Mouse (Mus musculus) spleen, adult 12 weeks (tissue): ENCODE data around the gene 2510039O18Rik.

Experiments used
- DNase-seq: peaks from one replicate; pipeline ENCODE4 v3.0.0; 2022; ENCODE audit warnings: low spot score

Gene 2510039O18Rik

DNA sequence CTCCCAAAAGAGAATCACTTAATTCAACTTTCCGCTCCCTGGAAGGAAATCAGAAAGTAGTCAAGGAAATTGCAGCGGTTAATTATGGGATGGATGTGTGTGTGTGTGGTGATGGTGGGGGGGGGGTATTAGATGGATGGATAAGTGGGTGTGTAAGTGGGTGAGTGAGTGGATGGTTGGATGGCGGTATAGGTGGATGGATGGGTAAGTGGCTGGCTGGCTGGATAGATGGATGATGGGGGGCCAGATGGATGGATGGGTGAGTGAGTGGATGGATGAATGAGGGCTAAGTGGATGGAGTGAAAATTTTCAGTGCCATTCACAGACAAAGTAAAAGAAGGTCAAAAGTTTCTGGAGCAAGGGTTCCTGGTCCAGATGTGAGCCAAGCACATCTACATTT, 3.7 kb upstream of the 2510039O18Rik start:
- DNase-seq = no peak

DNA sequence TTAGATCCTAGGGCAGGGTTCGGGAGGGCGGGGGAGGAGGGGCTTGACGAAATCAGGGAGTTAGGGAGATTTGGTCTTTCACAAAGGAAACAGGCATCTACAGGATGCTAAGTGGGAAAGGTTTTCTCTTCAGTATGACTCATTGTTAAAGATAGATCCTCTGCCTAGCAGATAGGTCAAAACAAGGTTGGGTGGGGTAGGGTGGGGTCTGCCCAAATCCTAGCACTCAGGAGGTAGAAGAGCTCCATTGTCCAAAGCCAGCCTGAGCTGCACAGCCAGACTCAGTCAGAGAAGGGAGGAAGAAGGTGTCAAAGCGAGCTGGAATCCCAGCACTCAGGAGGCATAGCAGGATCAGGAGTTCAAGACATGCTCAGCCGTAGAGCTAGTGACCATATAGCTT, 3.2 kb upstream of the 2510039O18Rik start:
- DNase-seq = no peak

DNA sequence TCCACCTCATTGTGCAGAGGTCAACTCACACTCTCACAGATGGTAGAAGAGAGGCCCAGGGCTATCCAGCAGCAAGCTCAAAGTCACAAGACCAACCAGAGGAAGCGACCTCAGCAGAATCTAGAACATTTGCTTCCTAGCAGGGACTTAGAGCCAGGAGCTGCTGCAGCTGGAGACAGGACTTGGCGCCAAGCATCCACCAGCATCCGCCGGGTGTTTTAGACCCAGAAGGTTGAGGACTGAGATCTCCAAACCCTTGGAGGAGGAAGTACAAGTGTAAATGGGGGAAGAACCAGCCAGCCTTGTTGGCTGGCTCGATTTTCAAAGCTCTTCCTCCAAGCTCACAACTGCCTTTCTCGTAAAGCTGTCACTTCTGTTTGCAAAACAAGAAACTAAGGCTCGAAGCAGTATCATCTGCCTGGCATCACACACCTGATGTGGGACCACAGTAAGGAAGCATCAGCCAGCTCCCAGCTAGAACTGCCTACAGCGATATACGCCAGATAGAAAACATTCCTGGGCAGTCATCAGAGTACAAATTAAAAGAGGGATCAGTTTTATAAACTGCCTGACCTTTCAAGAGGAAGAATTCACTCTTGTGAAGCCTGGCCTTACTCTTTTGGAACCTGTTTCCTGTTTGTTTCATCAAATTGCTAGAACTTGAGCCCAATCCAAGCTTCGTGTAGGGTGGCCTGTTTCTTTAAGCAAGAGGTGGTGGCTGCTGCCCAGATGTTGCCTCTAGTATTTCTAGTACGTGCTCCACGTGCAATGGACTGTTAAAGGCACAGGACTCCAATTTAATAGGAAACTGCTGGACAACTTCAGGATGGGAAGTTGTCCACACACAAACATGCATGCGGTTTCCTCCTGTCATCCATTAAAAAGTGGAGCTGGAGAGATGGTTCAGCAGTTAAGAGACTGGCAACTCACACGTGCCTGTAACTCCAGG, 2.3 kb upstream of the 2510039O18Rik start:
- DNase-seq = no peak

DNA sequence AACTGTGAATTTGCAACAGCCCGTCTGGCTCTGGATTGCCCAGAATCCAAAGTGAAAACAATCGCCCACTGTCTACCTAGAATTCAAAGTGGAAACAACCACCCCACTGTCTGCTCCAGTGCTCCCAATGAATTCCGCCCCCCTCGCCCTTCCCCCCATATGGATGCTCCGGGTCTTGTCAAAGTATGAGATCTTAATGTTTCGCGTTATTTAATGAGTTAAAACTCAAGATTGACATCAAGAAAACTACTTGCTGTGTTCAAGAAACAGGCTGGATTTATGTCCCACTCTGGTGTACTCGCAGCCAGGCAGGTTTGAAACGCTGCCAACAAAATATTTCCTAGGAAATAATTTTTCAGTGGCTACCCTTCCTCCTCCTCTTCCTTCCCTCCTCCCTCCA, 584 bp upstream of the 2510039O18Rik start:
- DNase-seq = no peak

DNA sequence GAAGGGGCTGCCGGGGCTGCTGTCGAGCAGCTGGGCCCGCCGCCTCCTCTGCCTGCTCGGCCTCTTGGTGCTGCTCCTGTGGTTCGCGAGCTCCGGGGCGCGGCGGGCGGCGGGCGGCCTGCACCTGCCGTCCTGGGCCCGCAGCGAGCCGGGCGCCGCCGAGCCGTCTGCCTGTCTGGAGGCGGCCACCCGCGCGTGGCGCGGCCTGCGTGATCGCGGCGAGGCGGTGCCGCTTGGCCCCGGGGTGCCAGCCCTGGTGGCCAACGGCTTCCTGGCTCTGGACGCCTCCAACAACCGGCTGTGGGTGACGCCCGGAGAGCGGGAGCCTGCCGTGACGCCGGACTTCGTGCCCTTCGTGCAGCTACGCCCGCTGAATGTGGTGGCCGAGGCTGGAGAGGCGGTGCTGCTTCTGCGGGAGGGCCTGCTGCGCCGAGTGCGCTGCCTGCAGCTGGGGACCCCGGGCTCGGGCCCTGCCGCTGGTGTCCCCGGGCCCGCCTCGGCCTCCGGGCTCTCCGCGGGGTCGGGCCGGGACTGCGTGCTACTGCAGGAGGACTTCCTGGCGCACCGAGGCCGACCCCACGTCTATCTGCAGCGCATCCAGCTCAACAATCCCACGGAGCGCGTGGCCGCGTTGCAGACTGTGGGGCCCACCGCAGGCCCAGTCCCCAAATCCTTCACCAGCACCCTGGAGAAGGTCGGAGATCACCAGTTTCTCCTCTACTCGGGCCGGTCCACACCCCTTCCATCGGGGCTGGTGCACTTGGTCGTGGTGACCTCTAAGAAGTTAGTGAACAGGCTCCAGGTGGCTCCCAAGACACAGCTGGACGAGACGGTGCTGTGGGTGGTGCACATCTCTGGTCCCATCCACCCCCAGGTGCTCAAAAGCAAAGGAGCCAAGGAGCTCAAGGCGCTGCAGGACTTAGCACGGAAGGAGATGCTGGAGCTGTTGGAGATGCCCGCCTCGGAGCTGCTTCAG, 638 bp downstream of the 2510039O18Rik start:
- peak; percentile 42 for DNase-seq

DNA sequence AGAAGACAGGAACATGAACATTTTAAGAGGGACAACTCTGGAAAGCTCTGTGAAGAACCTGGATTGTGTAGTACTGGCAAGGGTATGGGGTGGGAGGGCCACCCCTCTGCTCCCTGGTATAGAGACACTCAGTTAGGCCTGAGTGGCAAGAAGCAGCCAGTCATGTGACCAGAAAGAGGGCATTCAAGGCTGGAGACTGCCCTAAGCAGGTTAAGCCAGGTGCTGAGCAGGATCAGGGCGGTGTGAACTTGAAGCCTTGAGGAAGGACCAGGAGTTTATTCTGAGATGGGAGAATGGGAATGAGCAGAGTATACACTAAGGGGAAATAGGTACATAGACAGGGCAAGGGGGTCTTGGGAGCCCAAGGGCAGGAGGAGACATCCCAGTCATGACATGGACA, 2.3 kb downstream of the 2510039O18Rik start:
- DNase-seq = no peak

DNA sequence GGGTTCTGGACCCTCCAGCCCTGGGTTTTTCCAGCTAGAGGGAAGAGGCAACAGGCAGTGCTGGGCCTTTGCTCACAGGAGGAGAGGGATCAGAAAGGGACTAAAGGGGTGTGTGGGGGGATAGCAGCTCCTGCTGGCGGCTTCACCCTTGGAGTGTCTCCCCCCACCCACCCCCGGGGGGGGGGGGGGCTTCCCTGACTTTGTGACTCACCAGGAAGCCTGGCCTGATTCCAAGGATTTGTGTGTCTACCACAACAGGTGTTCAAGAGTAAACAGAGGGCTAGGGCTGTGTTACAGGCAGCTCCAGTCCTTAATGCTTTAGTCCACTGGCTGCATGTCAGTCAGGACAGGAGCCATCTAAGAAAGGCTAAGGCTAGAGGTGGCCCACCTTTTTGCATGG, 6.8 kb downstream of the 2510039O18Rik start:
- DNase-seq = no peak

DNA sequence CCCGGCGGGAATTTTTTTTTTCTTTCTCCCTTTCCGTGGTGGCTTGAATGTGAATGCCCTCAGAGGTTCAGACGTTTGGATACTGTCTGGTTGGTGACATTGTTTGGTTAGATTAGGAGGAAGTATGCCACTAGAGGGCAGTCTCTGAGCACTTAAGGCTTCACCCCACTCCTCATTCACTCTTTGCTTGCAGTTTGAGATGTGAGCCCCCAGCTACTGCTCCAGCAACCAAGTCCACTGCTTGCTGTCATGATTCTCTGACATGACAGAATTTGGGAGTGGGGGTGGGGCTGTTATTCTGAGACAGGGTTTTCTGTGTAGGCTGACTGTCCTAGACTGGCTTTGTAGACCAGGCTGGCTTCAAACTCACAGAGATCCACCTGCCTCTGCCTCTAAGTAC, 12.9 kb downstream of the 2510039O18Rik start:
- DNase-seq = no peak

DNA sequence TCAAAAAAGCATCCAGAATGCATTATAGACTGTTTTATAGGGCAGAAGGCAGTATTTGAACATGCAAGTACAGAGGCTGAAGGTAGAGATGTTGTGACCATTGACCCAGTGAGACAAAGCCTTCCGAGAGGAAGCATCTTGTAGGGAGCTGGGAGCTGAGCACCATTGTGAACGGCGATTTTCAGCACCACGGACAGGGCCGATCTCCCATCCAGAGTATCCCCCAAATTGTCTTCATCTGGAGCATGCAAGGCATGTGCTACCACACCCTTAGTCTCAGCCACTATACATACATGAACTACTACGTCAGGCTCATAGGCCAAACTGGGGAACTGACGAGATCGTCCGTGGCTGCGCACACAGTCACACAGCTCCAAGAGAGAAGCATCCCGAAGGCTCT, 16.4 kb downstream of the 2510039O18Rik start:
- no peak for DNase-seq

DNA sequence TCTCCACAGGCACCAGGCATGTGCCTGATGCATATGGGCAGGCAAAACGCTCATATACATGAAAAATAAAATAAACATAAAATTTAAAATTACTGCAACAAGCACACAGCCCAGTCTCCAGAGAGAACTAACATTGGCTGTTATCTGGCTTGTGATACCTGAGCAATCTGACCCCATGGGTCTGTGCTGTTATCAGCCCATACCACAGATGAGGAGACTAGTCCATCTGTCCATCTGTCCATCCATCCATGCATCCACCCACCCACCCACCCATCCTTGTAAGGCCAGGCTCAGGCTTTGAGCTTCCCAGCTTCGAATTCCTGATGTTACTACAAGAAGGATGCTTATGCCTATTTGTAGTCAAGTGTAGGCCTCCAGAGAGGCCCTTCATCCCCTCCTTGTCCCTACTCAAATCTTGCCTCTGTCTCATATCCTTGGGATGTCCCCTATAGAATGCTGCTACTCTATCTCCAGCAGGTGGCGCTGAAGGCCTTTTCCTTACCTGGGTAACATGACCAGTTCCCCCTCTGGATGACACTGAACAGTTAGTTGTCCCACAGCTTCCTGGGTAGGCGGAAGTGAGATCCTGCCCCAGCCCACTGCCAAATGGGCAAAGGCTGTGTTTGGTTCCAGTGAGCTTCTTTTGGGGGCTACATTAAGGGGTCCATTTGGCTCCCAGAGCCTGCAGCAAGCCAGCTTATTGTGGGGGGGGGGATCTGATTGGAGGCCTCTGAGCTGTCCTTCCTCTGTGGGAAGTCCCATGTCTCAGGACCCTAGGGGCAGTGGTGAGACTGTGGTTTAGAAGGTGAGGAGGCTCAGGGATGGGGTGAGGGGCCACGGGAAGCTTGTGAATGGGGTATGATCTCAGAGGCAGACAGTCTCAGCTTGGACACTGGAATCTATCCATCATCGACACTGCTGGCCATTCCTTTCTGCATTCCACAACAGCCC, 19.5 kb downstream of the 2510039O18Rik start:
- DNase-seq = no peak

DNA sequence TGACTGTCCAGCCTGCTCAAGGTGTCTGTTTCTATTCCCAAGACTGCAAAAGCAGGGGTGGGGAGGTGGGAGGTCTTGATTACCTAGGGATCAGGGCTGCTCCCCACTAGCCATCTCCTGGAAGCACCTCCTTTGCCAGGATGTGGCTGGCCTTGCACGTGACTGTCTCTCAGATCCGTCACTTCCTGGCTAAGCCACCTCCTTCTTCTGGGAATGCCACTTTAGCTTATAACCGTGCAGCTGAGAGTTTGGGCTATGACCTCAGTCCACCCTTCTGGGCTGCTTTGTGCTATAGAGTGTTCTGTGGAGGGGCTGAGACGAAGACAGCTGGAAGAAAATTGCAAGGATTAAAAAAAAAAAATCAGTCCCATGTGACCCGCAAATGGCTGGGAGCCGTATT, 22.1 kb downstream of the 2510039O18Rik start:
- DNase-seq = no peak

DNA sequence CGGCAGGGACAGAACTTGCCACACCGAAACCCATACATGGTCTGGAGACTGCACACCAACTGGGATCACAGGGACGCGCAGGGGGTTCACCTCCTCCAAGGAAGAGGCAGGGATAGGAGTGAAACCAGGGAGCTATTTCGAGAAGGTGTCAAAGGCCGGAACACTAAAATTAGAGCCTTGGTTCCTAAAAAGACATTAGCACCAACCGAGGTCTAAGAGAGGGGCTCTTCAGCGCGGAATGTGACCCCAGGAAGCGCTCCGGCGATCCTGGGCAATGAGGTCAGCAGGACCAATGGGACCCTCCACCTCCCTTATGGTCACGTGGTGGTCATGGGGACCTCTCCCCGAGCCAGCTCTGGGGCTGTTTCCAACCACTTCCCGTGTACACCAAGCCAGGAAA, 22.9 kb downstream of the 2510039O18Rik start:
- no peak for DNase-seq

DNA sequence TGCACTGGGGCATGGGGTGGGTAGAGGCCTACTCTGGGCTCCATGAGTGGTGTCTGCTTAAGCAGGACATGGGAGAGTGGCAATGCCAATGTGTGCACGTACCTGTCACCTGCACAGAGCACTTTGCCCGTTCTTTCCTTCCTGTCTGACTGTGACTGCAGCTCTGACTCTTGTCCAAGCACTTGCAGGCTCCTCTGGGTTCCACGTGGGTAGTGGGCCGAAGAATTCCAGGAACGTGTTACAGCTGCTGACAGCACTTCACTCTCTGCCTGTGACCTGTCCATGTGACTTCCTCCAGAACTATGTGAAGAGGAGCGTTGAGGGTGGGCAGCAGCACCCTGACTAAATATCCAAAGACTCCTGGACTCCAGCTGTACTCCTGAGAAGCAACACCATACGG, 25.0 kb downstream of the 2510039O18Rik start:
- DNase-seq = no peak

DNA sequence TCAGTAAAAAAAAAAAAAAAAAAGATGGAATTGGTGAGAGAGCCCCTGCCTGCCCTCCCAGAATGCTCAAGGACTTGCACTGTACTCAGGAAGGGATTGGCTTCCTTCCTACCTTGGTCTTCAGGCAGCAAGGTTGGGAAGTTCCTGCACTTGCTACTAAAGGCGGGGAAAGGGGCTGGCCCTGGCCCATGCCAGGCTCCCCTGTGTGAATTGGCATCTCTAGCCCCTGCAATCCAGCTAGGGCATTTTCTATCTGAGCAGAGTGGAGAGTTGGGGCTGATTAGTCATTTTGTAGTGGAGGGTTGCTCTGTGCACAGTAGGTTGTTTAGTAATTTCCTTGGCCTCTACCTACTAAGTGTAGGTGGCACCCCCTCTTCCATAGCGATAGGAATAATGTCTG, 28.1 kb downstream of the 2510039O18Rik start:
- no peak for DNase-seq

DNA sequence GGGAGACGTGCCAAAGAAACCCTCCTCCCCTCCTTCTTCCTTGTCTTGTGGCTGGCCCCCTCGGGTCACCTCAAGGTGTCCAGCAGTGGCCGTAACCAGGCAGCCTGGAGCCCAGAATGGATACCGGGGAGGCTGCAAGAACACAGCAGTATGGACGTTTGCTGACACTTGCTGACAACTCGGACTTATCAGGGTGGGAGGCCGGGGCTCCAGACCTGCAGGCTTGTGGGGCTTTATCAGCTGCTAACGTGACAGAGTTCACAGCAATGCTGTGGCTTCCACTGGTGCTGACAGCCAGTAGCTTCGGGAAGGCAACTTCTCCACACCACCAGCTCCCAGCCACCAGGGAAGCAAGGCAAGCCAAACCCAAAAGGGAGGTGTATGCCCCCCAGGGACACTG, 28.6 kb downstream of the 2510039O18Rik start:
- DNase-seq = no peak

DNA sequence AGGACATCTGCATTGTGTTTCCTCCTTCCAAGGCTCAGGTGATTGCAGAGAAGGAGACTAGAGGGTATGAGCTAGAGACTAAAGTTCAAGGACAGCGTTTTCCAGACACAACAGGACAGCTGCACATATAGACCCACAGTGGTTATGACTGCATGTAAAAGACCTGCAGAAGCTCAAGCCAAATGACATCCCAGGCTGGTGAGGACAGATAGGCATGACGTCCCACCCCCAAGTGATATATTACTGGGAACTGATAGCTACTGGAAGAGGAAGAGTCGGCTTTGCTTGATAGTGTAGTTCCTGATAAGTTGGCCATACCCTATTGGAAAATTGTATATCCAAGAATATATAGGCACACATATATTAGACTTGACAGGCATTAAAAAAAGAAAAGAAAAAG, 35.5 kb downstream of the 2510039O18Rik start:
- DNase-seq = no peak

DNA sequence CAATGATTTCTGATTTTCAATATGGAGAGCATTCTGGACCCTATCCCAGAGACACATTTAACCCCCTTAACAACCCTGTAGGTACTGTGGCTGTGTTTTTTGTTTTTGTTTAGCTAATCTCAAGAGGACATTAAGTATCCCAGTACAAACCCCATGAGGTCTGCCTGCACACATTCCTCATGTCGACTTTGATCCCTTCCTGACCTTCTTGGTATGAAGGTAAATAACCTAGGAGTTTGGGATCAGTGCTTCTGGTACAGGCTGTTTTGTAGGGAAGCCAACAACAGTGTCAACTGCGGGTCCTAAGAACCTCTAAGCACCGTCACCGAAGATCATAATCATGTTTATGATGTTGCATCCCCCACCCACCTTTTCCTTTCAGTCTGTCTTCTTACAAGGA, 37.0 kb downstream of the 2510039O18Rik start:
- no peak for DNase-seq

DNA sequence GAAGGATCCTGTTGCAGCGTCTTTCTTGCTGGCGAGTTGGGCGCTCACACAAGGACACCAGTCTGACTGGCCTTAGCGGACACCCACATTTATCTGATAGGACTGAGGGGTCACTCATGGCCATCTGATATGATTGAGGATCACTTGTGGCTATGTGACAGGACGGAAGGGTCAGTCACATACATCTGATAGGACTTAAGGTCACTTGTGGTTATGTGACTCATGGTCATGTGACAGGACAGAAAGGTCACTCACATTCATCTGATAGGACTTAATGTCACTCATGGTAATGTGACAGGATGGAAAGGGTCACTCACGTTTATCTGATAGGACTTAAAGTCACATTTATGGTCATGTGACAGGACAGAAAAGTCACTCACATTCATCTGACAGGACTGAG, 37.7 kb downstream of the 2510039O18Rik start:
- no peak for DNase-seq

DNA sequence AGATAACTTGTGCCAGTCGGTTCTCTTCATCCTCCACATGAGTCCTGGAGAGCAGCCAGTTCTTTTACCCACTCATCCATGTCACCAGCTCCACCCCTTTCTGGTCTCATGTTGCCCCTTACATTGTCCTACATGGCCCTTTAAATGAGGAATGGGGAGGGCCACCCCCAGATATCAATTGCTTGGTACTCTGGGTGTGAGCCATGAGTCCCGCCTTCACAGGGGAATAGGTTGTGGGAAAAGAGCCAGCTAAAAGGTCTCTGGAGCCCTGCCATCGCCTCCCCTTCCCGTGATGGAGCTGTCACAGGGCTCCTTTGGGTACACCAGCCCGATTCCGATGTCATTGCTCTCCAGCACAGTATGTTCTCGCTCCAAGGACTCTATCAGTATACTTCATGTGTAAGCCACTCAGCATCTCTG, 38.8 kb downstream of the 2510039O18Rik start:
- DNase-seq = no peak

DNA sequence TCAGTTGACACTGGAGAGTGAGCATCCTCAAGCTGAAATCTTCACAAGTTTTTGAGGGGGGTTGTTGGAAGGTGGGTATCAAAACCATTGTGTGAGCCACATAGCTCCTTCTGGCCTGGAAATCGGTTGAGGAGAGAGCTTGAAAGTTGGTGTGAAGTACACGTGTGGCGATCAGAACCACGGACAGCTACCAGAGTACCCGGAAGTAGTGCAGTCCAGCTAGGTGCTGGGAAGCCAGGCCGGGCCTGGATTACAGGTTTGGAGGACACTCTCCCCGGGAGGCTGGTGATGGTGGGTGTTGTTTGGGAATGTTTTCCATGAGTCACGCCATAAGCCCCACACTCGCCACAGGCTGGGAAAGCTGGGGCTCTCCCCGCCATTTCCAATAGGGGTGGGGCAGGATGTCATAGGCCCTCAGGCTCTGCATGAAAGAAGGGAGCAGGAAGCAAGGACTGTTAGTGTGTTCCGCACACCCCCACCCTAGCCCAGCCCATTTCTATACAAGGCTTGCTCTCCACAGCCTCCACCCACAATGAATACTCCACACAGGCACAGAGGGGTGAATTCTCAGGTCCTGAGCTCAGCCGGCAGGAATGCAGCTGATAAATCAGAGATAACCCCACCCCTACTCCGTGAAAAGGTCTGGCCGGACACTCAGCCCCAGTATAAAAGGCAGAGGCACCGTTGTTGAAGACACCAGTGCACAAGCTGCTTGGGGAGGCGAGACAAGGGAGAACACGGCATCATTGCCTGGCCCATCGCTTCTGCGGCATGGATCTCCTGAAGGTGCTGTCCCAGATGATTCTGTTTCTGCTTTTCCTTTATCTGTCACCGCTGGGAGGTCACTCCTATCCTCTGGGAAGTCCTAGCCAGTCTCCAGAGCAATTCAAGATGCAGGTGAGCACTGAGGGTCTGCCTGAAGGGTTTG, 44.8 kb downstream of the 2510039O18Rik start, which contains the start of gene Nppb:
Gene Nppb, plus strand, starts transcription at position 584 of the 928 bp plus-strand sequence.
- DNase-seq = no peak
